Mouse (Mus musculus) kidney, postnatal 25 days (tissue): ENCODE results near the gene Irf7.

ENCODE experiments used
- DNase-seq, 2 experiments: peaks; one replicate each; pipeline ENCODE4 v3.0.0; 2021; ENCODE audit warnings: mixed read lengths in 2 of 2

The Irf7 gene

GRCm38 (mm10) chr7:141265739-141266561 is at the start of gene Irf7:
Gene Irf7 (minus strand): TSS chr7:141266481.
- DNase-seq: peak; percentile 75 to 83

- DNase-seq: peak; percentile 80 to 86
These were observed 49.7 kb upstream of the Irf7 start for GRCm38 (mm10) chr7:141315974-141316373.

GRCm38 (mm10) chr7:141315076-141315475 is 48.8 kb upstream of the Irf7 start:
- DNase-seq: no peak

GRCm38 (mm10) chr7:141314416-141314815 is 48.1 kb upstream of the Irf7 start:
- no peak for DNase-seq

DNA sequence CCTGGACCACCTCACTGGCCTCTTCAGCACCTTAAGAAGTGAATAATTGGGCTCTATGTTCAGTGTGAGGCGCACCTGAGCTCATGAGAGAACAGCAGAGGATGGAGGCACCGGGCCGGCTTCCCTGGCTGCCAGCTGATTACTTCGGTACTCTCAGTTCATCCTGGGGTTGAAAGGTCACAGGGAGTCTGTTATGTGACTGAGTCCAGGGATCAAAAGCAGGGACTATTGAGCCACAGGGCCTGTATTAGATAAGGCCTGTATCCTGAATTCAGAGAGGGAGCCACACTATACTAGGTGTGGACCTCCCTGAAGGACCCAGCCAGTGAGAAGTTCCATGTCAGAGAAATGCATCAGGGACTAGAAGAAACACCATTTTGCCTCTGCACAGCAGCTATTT is 38.3 kb upstream of the Irf7 start:
- DNase-seq: no peak

DNA sequence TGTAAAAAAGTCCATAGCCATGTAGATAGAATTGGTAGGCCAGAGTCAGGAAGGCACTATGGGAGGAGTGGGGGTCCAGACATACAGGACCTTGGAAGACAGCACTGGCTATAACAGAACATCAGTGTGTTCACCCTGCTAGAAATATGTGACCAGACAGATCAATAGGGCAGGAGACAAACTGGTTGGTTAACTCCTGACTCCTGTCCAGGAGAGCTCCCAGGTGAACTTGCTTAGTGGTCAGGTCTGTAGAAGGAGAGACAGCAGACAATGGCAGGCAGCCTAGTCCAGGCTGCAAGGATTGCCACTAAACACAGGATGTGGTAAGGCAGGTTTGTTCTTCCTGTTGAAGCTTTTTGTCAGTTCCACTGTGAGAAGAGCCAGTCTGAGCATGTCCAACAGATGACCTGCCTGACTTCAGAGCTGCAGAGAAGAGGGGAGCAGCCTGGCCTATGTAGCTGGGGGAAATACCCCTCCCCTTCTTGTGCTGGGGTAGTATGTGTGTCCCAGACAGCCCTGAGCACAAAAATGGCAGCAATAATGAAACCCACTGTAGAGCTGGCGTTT is 36.5 kb upstream of the Irf7 start:
- no peak for DNase-seq

- no peak for DNase-seq
These were observed 35.1 kb upstream of the Irf7 start for GRCm38 (mm10) chr7:141301386-141301785.

GRCm38 (mm10) chr7:141299175-141299574 is 32.9 kb upstream of the Irf7 start:
- no peak for DNase-seq

DNA sequence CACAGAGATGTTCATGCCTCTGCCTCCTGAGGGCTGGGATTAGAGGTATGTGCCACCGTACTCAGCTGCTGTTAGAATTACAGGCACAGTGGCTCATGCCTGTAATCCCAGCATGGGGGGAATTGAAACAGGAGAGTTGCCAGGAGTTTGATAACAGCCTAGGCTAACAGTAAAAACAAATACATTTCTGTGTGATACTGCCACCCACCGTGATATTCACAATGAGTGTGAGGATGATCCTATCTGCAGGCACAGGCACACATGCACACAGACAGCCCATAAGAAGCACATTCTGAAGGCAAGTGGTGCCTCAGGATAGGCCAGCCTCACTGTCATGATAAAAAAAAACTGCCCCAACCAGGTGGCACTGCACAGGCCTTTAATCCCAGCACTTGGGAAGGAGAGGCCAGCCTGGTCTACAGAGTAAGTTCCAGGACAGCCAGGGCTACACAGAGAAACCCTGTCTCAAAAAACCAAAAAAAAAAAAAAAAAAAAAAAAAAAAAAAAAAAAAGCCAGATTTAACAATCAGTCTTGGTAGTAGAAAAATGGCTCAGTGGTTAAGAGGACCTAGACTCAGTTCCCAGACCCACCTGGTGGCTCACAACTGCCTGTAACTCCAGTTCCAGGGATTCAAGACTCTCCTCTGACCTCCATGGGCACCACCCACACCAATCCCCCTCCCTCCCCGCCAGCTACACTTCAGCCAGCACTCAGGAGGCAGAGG is 31.8 kb upstream of the Irf7 start:
- DNase-seq: no peak

- no peak for DNase-seq
These were observed 28.2 kb upstream of the Irf7 start for GRCm38 (mm10) chr7:141294479-141294878.

DNA sequence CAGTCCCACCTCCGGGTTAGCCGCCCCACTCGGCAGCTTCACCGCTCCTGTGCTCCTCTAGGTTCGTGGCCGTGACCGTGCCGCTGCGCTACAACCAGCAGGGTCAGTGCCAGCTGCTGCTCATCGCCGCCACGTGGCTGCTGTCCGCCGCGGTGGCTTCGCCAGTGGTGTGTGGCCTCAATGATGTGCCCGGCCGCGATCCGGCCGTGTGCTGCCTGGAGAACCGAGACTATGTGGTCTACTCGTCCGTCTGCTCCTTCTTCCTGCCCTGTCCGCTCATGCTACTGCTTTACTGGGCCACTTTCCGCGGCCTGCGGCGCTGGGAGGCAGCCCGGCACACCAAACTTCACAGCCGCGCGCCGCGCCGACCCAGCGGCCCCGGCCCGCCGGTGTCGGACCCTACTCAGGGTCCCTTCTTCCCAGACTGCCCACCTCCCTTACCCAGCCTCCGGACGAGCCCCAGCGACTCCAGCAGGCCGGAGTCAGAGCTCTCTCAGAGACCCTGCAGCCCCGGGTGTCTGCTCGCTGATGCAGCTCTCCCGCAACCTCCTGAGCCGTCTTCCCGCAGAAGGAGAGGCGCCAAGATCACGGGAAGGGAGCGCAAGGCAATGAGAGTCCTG is 27.7 kb upstream of the Irf7 start:
- peak; percentile 38 to 65 for DNase-seq

GRCm38 (mm10) chr7:141292583-141293388 is 26.5 kb upstream of the Irf7 start:
- DNase-seq: no peak

DNA sequence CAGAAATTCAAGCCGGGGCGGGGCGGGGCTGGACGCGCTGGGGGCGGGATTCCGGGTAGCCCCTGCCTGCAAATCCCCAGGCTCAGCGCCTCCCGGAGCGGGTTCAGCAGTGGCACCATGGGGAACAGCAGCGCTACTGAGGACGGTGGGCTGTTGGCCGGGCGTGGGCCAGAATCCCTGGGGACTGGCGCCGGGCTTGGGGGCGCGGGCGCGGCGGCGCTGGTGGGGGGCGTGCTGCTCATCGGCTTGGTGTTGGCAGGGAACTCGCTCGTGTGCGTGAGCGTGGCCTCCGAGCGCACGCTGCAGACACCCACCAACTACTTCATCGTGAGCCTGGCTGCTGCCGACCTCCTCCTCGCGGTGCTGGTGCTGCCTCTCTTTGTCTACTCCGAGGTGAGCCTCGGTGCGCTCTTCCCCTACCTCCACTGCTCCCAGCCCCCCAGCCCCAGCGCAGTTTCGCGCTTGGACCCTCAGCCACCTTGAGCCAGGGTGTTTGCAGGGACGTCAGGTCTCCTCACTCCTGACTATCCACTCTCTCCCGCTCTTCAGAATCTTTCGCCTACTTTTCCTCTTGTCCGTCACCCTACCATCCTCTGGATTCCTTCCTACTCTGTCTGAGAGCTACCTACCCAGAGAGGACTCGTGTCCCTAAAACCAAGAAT is 25.8 kb upstream of the Irf7 start, which contains the start of gene Drd4:
Gene Drd4 (plus strand): TSS at position 86 of the 662 bp plus-strand sequence.
- DNase-seq: no peak

DNA sequence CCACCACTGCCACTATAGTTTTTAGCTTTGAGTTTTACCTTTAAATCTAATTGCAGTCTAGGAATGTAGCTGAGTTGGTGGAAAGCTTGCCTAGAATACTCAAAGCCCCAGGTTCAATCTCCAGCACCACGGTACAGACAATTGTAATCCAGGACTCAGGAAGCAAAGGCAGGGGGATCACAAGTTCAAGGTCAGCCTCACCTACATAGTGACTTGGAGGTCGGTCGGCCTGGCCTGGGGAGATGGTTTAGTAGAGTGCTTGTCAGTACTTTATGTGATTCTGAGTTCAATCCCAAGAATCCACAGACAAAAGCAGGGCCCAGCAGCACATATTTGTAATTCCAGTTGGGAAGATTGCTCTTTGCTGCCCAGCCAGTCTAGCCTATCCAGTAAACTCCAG is 21.8 kb upstream of the Irf7 start:
- DNase-seq: no peak

- DNase-seq: peak in 1 of 2 experiments; percentile 42
These were observed 16.5 kb upstream of the Irf7 start for GRCm38 (mm10) chr7:141282756-141283155.

GRCm38 (mm10) chr7:141281442-141281841 is 15.2 kb upstream of the Irf7 start:
- no peak for DNase-seq

DNA sequence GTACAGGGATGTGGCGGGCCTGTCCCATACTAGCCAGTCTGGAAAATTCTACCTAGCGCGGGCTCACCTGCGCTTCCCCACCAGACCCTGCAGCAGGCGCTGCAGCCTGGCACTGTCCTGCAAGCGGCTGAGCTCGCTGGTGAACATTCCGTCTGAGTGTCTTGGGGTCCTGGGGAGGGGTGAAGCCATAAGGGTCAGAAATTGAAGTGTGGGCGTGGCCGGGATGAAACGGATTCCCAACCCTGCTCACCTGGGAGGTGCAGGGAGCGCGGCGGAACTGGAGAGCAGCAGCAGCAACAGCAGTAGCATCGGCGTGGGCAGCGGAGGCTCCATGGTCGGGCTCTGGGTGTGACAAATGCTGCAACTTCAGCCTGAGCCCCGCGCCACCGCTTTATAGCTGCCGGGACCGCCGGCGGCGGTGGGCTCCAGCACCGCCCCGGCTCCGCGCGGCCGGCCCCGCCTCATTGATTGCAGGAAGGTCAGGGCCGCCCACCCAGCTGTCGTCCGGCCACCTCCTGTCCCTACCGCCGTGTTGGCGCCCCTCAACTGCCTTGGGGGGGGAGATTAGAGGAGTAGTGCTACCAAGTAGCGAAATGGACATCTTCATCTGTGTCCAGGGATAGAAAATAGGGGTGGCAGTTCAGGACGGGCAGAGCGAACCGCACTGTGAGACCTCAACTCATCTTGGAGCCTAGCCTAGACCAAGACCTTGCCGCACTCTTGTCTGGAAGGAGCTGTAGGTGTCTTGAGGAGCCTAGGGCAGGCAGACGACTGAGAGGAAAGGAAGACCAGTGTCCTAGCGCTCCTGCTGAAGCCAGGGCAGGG is 12.7 kb upstream of the Irf7 start, which contains the start of gene Sct:
Gene Sct (minus strand): TSS at position 368 of the 825 bp plus-strand sequence.
- peak; percentile 42 to 75 for DNase-seq

DNA sequence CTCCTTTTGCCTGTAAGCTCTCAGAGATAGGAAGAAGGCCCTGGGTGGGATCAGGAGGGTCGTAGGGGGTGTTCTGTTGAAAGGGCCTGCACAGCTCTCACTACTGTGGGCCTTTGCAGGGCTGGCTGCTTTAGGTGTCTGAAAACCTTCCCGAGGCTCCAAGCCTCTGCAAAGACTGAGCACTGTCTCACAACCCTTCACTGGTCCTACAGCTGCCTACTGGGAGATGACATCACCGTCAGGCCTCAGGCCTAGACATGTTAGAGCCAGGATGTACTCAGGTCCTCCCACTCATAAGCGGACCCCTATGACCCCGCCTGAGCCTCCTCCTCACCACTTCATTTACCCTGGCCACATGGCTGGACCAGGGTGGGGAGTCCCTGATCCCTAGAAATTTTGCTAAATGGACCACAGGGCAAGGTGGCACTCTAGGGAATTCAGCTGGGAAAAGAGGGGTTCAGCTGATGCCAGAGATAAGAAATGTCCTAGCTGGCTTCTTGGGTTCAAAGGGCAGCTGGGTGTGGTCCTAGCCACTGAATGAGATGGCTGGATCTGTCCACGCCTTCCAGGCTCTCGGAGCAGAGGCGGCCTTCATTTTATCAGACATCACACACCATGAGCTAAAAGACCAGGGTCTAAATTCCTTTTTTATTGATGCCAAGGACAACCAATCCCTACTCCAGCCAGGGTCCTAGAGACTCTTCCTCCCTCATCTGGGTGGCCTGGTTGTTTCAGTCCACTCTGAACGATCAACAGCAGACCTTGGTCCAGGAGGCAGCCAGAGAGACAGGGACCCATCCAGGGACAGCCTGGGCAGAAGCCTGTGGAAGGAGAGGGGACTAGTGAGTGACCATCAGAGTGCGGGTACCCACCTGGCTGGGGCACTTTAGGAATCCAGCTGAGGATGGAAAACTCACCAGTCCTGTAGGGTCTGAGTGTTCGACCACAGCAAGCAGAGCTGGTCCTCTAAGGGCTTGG is 11.7 kb upstream of the Irf7 start:
- DNase-seq: no peak

DNA sequence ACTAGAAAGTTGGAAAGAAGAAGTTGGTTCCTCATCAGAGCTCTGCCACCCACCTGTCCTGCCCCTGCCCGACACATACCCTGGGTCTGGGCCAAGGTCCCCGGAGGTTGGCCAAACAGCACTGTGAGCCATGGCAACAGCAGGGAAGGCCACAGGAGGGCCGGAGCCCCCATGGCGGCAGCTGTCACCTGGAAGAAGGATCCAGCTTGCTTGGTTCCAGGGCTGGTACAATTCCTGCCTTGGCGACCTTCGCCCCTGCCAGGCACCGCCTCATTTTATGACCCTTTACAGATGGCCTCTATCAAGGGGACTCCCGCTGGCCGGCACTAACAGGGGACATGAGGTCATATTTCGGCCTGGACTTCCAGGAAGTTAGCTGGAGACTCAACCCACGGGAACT is 10.3 kb upstream of the Irf7 start, which contains the start of gene Cdhr5:
Gene Cdhr5 (minus strand): TSS at position 241 of the 400 bp plus-strand sequence.
- peak; percentile 83 to 92 for DNase-seq
